Comparison of ENCODE assay signal across 8 mouse cellular contexts in genomic region chr8:47105617-47106016, GRCm38 (mm10).
"Had no signal": no experiment of that assay in that cellular context is flagged by ENCODE, and none has a peak within 500 bp of the region (broad histone marks: within the 10 kb centered on the region; RNA-seq: fewer than 3 reads in every experiment).

No protein-coding gene starts in this region.

- DNase-seq: kidney, adult 9 months; kidney, postnatal 10 days; kidney, postnatal 4 days; left cerebral cortex, postnatal 4 days; lung, adult 18-20 months; lung, postnatal 36 days; thymus, adult 18-20 months; thymus, postnatal 14 days had no signal
